17 mouse cellular contexts compared by ENCODE assay signal in the genomic region with DNA sequence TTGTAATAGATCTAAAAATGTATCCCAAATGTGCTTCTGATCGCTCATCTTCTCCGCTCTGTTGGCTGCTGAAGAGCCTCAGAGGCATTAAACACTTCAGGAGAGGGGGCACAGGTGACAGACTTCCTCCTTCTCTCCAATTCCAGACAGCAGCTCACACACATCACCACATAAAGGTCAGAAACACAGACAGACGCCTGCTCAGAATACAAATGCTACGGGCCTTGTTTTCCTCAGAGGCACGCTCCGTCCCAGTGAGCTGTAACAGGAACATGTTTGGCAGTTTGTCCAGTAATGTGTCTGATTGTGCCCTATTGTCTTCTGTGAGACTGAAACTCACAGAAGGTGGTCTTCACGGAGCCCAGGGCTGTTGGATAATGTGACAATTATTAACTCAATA. TPM values are rescaled to one million over a fixed set of nuclear protein-coding genes. Genes with fewer than 3 reads are reported as not detected.
DNase-seq lines count a peak whose midpoint lies in the region; ATAC-seq and TF ChIP-seq lines count a peak whose summit lies in the region.
"Had no signal": no experiment of that assay in that cellular context is flagged by ENCODE, and none has a peak within 500 bp of the region (broad histone marks: within the 10 kb centered on the region; RNA-seq: fewer than 3 reads in every experiment).

No protein-coding gene starts in this region.

- 41% methylated on average over 7 of the region's 7 CpGs for WGBS in hindbrain, embryonic 14.5 days
- WGBS in neural tube, embryonic 11.5 days = 66% methylated on average over 7 of the region's 7 CpGs
- 42% methylated on average over 7 of the region's 7 CpGs for WGBS in cerebellum, adult 2 months

- ATAC-seq in hindbrain, embryonic 14.5 days (ENCODE audit: low FRiP score) = peak; percentile 62; the same call in 1 of the 2 replicates
- no peak for ATAC-seq in neural tube, embryonic 11.5 days (ENCODE audit: insufficient read depth, low FRiP score, low TSS enrichment)
- ATAC-seq: intestine, embryonic 15.5 days had no signal

- H3K9ac ChIP-seq in hindbrain, embryonic 14.5 days = no peak overlapping the region
- no peak overlapping the region for H3K9ac ChIP-seq in neural tube, embryonic 11.5 days (ENCODE audit: low read length)
- H3K9ac ChIP-seq: embryonic facial prominence, embryonic 15.5 days; intestine, embryonic 15.5 days had no signal

- no peaks in the 10 kb centered on the region for H3K27me3 ChIP-seq in hindbrain, embryonic 14.5 days (ENCODE audit: control insufficient read depth, insufficient read depth, low read length)
- H3K27me3 ChIP-seq in neural tube, embryonic 11.5 days (ENCODE audit: control insufficient read depth, insufficient read depth, low read length) = no peaks in the 10 kb centered on the region
- H3K27me3 ChIP-seq in cerebellum, adult 2 months (ENCODE audit: control insufficient read depth, insufficient read depth, low read length) = no peaks in the 10 kb centered on the region
- H3K27me3 ChIP-seq: embryonic facial prominence, embryonic 15.5 days; intestine, embryonic 15.5 days had no signal

- no peaks in the 10 kb centered on the region for H3K9me3 ChIP-seq in hindbrain, embryonic 14.5 days (ENCODE audit: control insufficient read depth, low read length)
- H3K9me3 ChIP-seq in neural tube, embryonic 11.5 days (ENCODE audit: control insufficient read depth, low read length) = no peaks in the 10 kb centered on the region
- H3K9me3 ChIP-seq: embryonic facial prominence, embryonic 15.5 days; G1E; intestine, embryonic 15.5 days had no signal

- TF ChIP-seq CTCF in left cerebral cortex, adult 2 months (IDR thresholded peaks at IDR 0.05) = no peak
- no peak for TF ChIP-seq CTCF in cerebellum, adult 2 months (IDR thresholded peaks at IDR 0.05; ENCODE audit: borderline replicate concordance, insufficient read depth, low read depth, low read length)

- H3K4me1 ChIP-seq in hindbrain, embryonic 14.5 days (replicated peaks; ENCODE audit: control insufficient read depth, insufficient read depth, low read length) = 0 out of 2 replicates have a peak, but pooled peaks cover 2% of the 10 kb centered on the region
- H3K4me1 ChIP-seq in neural tube, embryonic 11.5 days (ENCODE audit: control insufficient read depth, insufficient read depth, low read length) = no peaks in the 10 kb centered on the region
- no peaks in the 10 kb centered on the region for H3K4me1 ChIP-seq in cerebellum, adult 2 months (ENCODE audit: control insufficient read depth, insufficient read depth, low read length)
- H3K4me1 ChIP-seq: embryonic facial prominence, embryonic 15.5 days; intestine, embryonic 15.5 days had no signal

- H3K27ac ChIP-seq in left cerebral cortex, adult 2 months = no peak overlapping the region
- H3K27ac ChIP-seq in hindbrain, embryonic 14.5 days = no peak overlapping the region
- H3K27ac ChIP-seq in neural tube, embryonic 11.5 days (ENCODE audit: low read depth, low read length) = no peak overlapping the region
- no peak overlapping the region for H3K27ac ChIP-seq in cerebellum, adult 2 months (ENCODE audit: insufficient read depth, low read length)
- H3K27ac ChIP-seq: embryonic facial prominence, embryonic 15.5 days; intestine, embryonic 15.5 days; macrophage; stomach, postnatal 0 days had no signal

- no peak overlapping the region for H3K4me3 ChIP-seq in left cerebral cortex, adult 2 months
- H3K4me3 ChIP-seq in hindbrain, embryonic 14.5 days (replicated peaks; ENCODE audit: low read length) = no peak overlapping the region
- H3K4me3 ChIP-seq in neural tube, embryonic 11.5 days (ENCODE audit: low read depth, low read length) = no peak overlapping the region
- no peak overlapping the region for H3K4me3 ChIP-seq in cerebellum, adult 2 months (replicated peaks; ENCODE audit: insufficient read depth, low read depth, low read length)
- H3K4me3 ChIP-seq: embryonic facial prominence, embryonic 15.5 days; intestine, embryonic 15.5 days had no signal

- no peak overlapping the region for H3K4me2 ChIP-seq in hindbrain, embryonic 14.5 days (replicated peaks)
- no peak overlapping the region for H3K4me2 ChIP-seq in neural tube, embryonic 11.5 days (ENCODE audit: low read depth)
- H3K4me2 ChIP-seq: embryonic facial prominence, embryonic 15.5 days; intestine, embryonic 15.5 days had no signal

- no peaks in the 10 kb centered on the region for H3K36me3 ChIP-seq in hindbrain, embryonic 14.5 days (replicated peaks; ENCODE audit: control insufficient read depth, insufficient read depth)
- H3K36me3 ChIP-seq in neural tube, embryonic 11.5 days (ENCODE audit: control insufficient read depth, insufficient read depth, low read length) = no peaks in the 10 kb centered on the region
- H3K36me3 ChIP-seq: embryonic facial prominence, embryonic 15.5 days; intestine, embryonic 15.5 days had no signal

- TF ChIP-seq POLR2A in cerebellum, adult 2 months (IDR thresholded peaks at IDR 0.05; ENCODE audit: borderline replicate concordance, insufficient read depth, low read length) = no peak

- intact Hi-C loops in left cerebral cortex, postnatal 4 days (cut with DNase I) = no loop called here
- intact Hi-C loops in left cerebral cortex, adult 2 months (cut with DNase I) = no loop called here

- peak; percentile 5 for DNase-seq in left cerebral cortex, postnatal 4 days
- DNase-seq in left cerebral cortex, adult 2 months (ENCODE audit: extremely low spot score in 1 of 2, low spot score in 2 of 2) = no peak
- DNase-seq in brain, adult 2 months (ENCODE audit: low read depth, low spot score) = peak; percentile 24
- no peak for DNase-seq in hindbrain, embryonic 14.5 days (ENCODE audit: low spot score)
- peak; percentile 16 for DNase-seq in neural tube, embryonic 11.5 days (ENCODE audit: low spot score)
- no peak for DNase-seq in lung, postnatal 14 days
- no peak for DNase-seq in cerebellum, adult 2 months
- DNase-seq: adrenal gland, adult 2 months; cerebellum, adult 8-10 months; gastrocnemius, postnatal 25 days; kidney, postnatal 14 days; lung, adult 2 months had no signal

RNA-seq across cellular contexts. Expression of gene Pon2, which starts 15.8 kb away (rescaled TPM):
- 10 to 100 TPM in 1 of 2 experiments, 1 to 10 TPM in 1; 9.3 to 11.9 TPM for total RNA-seq in left cerebral cortex, postnatal 4 days (2021)
- 10 to 100 TPM; 21.0 to 21.2 TPM for total RNA-seq in left cerebral cortex, adult 2 months (2021)
- polyA plus RNA-seq in hindbrain, embryonic 14.5 days (2014; fragmentation: Nextera tagmentation; extraction: Ambion mirVana) = 27.6 and 31.5 TPM in 2 replicates
- 25.1 and 25.9 TPM in 2 replicates for polyA plus RNA-seq in neural tube, embryonic 11.5 days (2014; fragmentation: Nextera tagmentation; extraction: Ambion mirVana)
- polyA plus RNA-seq in cerebellum, adult 2 months (2012; rRNA removed) = 32.7 and 43.4 TPM in 2 replicates

RNA-seq across cellular contexts. Expression of gene Pon3, which starts 26.3 kb away (rescaled TPM):
- total RNA-seq in left cerebral cortex, postnatal 4 days (2021) = 1 to 10 TPM; 1.8 to 2.3 TPM
- 1 to 10 TPM; 2.0 to 2.5 TPM for total RNA-seq in left cerebral cortex, adult 2 months (2021)
- polyA plus RNA-seq in hindbrain, embryonic 14.5 days (2014; fragmentation: Nextera tagmentation; extraction: Ambion mirVana) = 5.3 and 8.5 TPM in 2 replicates
- 4.6 and 5.9 TPM in 2 replicates for polyA plus RNA-seq in neural tube, embryonic 11.5 days (2014; fragmentation: Nextera tagmentation; extraction: Ambion mirVana)
- 1.7 and 2.4 TPM in 2 replicates for polyA plus RNA-seq in cerebellum, adult 2 months (2012; rRNA removed)

Comparison
In these comparisons a context has a peak if more than half of its experiments do, and no peak if none do; other contexts are left out.
1. DNase-seq: peak in left cerebral cortex, postnatal 4 days (single experiment), brain, adult 2 months (single experiment) and neural tube, embryonic 11.5 days (single experiment); none in left cerebral cortex, adult 2 months (0 of 2), hindbrain, embryonic 14.5 days (single experiment), lung, postnatal 14 days (single experiment) and cerebellum, adult 2 months (0 of 2).